Mouse (Mus musculus): ENCODE data around the gene Pla2g2f.

Gene Pla2g2f

GRCm38 (mm10) chr4:138762266-138762665 is 4.8 kb upstream of the Pla2g2f start:
- DNase-seq (ENCODE audit: low read depth, low spot score), result no peak

GRCm38 (mm10) chr4:138755983-138756382 is 1.4 kb downstream of the Pla2g2f start:
- no peak for DNase-seq (ENCODE audit: low read depth, low spot score)

- no peak for DNase-seq (ENCODE audit: low read depth, low spot score)
These were observed 2.0 kb downstream of the Pla2g2f start for GRCm38 (mm10) chr4:138755439-138755838.

GRCm38 (mm10) chr4:138754432-138754831 is 3.0 kb downstream of the Pla2g2f start:
- no peak for DNase-seq (ENCODE audit: low read depth, low spot score)

- no peak for DNase-seq (ENCODE audit: low read depth, low spot score)
These were observed 3.8 kb downstream of the Pla2g2f start for GRCm38 (mm10) chr4:138753608-138754007.

GRCm38 (mm10) chr4:138752603-138753002 is 4.8 kb downstream of the Pla2g2f start:
- DNase-seq (ENCODE audit: low read depth, low spot score), result no peak

- DNase-seq (ENCODE audit: low read depth, low spot score), result peak; percentile 56
These were observed 8.9 kb downstream of the Pla2g2f start for GRCm38 (mm10) chr4:138748369-138749072.

GRCm38 (mm10) chr4:138747851-138748250 is 9.6 kb downstream of the Pla2g2f start:
- no peak for DNase-seq (ENCODE audit: low read depth, low spot score)

GRCm38 (mm10) chr4:138746866-138747265 is 10.6 kb downstream of the Pla2g2f start:
- no peak for DNase-seq (ENCODE audit: low read depth, low spot score)

GRCm38 (mm10) chr4:138745884-138746283 is 11.5 kb downstream of the Pla2g2f start:
- peak; percentile 43 for DNase-seq (ENCODE audit: low read depth, low spot score)

GRCm38 (mm10) chr4:138739136-138739851 is 18.1 kb downstream of the Pla2g2f start:
- peak; percentile 41 for DNase-seq (ENCODE audit: low read depth, low spot score)

GRCm38 (mm10) chr4:138737031-138737430 is 20.4 kb downstream of the Pla2g2f start, which contains the start of gene Ubxn10:
TSS of gene Ubxn10 (minus strand) at chr4:138737167.
- DNase-seq (ENCODE audit: low read depth, low spot score), result no peak

- no peak for DNase-seq (ENCODE audit: low read depth, low spot score)
These were observed 22.6 kb downstream of the Pla2g2f start for GRCm38 (mm10) chr4:138734863-138735262.

GRCm38 (mm10) chr4:138734105-138734504 is 23.3 kb downstream of the Pla2g2f start:
- no peak for DNase-seq (ENCODE audit: low read depth, low spot score)

- DNase-seq (ENCODE audit: low read depth, low spot score), result no peak
These were observed 28.3 kb downstream of the Pla2g2f start for GRCm38 (mm10) chr4:138729018-138729703.

- DNase-seq (ENCODE audit: low read depth, low spot score), result no peak
These were observed 31.7 kb downstream of the Pla2g2f start for GRCm38 (mm10) chr4:138725751-138726150.

- DNase-seq (ENCODE audit: low read depth, low spot score), result peak; percentile 77
These were observed 32.3 kb downstream of the Pla2g2f start for GRCm38 (mm10) chr4:138725127-138725461.

- DNase-seq (ENCODE audit: low read depth, low spot score), result no peak
These were observed 32.9 kb downstream of the Pla2g2f start, which contains the start of gene Pla2g2c for GRCm38 (mm10) chr4:138724354-138725126. TSS of gene Pla2g2c (plus strand) at chr4:138724792.

- DNase-seq (ENCODE audit: low read depth, low spot score), result no peak
These were observed 33.7 kb downstream of the Pla2g2f start for GRCm38 (mm10) chr4:138723493-138724281.

- no peak for DNase-seq (ENCODE audit: low read depth, low spot score)
These were observed 38.2 kb downstream of the Pla2g2f start for GRCm38 (mm10) chr4:138719264-138719596.

Data from mesoderm, embryonic 11.5 days (tissue).